Mouse (Mus musculus) liver, embryonic 14.5 days (tissue): ENCODE measurements around the gene Map4k4.

Experiments
- CTCF ChIP-seq: IDR thresholded peaks from 2 replicates; pipeline ENCODE4 v1.5.1; 2016; ENCODE audit warnings: antibody characterized with exemption, low read depth, control low read depth
- EP300 ChIP-seq: IDR thresholded peaks from 2 replicates; pipeline ENCODE4 v1.6.1; 2016; ENCODE audit warnings: antibody characterized with exemption, low read depth

GRCm38 (mm10) chr1:39957981-39958380 lies 57.3 kb downstream of the Map4k4 start:
- TF ChIP-seq CTCF (no peak), EP300 (no peak)
